Mouse (Mus musculus): Measurements from ENCODE around the gene Nptxr. TPM values are rescaled to one million over a fixed set of nuclear protein-coding genes. Genes with fewer than 3 reads are reported as not detected.

The Nptxr gene
- polyA plus RNA-seq, 1 experiment from 2014 or later, result 0.65 TPM

Other genes starting within 250 kb of the Nptxr start
- 0.55 and 1.7 TPM in 2 replicates for gene Dmc1, start 199.7 kb downstream of the Nptxr start, polyA plus RNA-seq (2016; fragmentation: Nextera tagmentation; extraction: Ambion mirVana)
- 1.0 and 2.1 TPM in 2 replicates for gene Fam227a, start 145.8 kb downstream of the Nptxr start, polyA plus RNA-seq (2016; fragmentation: Nextera tagmentation; extraction: Ambion mirVana)
- 58.4 and 65.6 TPM in 2 replicates for gene Cby1, start 145.6 kb downstream of the Nptxr start, polyA plus RNA-seq (2016; fragmentation: Nextera tagmentation; extraction: Ambion mirVana)
- gene Tomm22, start 133.9 kb downstream of the Nptxr start, polyA plus RNA-seq (2016; fragmentation: Nextera tagmentation; extraction: Ambion mirVana), result 253 and 284 TPM in 2 replicates
- gene Josd1, start 116.8 kb downstream of the Nptxr start, polyA plus RNA-seq (2016; fragmentation: Nextera tagmentation; extraction: Ambion mirVana), result 23.8 and 24.6 TPM in 2 replicates
- gene Gtpbp1, start 113.9 kb downstream of the Nptxr start, polyA plus RNA-seq (2016; fragmentation: Nextera tagmentation; extraction: Ambion mirVana), result 48.6 and 53.9 TPM in 2 replicates
- 2.8 and 3.8 TPM in 2 replicates for gene Sun2, start 62.2 kb downstream of the Nptxr start, polyA plus RNA-seq (2016; fragmentation: Nextera tagmentation; extraction: Ambion mirVana)
- gene Dnal4, start 26.9 kb downstream of the Nptxr start, polyA plus RNA-seq (2016; fragmentation: Nextera tagmentation; extraction: Ambion mirVana), result 62.2 and 70.4 TPM in 2 replicates
- gene Npcd, start 29.5 kb upstream of the Nptxr start, polyA plus RNA-seq (2016; fragmentation: Nextera tagmentation; extraction: Ambion mirVana), result not detected in 2 replicates
- gene Cbx6, start 29.9 kb upstream of the Nptxr start, polyA plus RNA-seq (2016; fragmentation: Nextera tagmentation; extraction: Ambion mirVana), result 15.5 and 18.2 TPM in 2 replicates
- 5.9 and 9.4 TPM in 2 replicates for gene Apobec3, start 86.9 kb upstream of the Nptxr start, polyA plus RNA-seq (2016; fragmentation: Nextera tagmentation; extraction: Ambion mirVana)
- gene Cbx7, start 166.4 kb upstream of the Nptxr start, polyA plus RNA-seq (2016; fragmentation: Nextera tagmentation; extraction: Ambion mirVana), result 1.1 and 1.3 TPM in 2 replicates
- gene Pdgfb, start 210.2 kb upstream of the Nptxr start, polyA plus RNA-seq (2016; fragmentation: Nextera tagmentation; extraction: Ambion mirVana), result 1.5 and 2.0 TPM in 2 replicates